In the genomic region with DNA sequence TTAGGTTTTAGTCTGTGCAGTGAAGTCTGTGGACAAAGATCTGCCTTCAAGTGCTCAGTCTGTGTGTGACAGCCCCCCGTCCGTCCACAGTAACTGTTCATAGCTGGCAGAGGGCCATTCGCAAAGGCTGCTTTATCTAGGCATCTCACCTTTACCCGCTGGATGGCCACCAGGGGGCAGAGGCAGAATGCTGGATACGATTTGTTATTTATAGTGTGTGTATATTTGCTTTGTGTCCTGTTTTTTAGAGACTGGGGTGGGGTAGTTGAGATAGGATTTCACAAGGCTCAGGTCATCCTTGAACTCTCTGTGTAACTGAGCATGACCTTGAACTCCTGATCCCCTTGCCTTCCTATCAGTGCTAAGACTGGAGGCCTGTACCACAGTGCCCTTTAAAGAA, we compare ENCODE assay signal across 9 mouse cellular contexts. TPM values are rescaled to one million over a fixed set of nuclear protein-coding genes. Genes with fewer than 3 reads are reported as not detected.
DNase-seq lines count a peak whose midpoint lies in the region; ATAC-seq and TF ChIP-seq lines count a peak whose summit lies in the region.
"Had no signal": no experiment of that assay in that cellular context is flagged by ENCODE, and none has a peak within 500 bp of the region (broad histone marks: within the 10 kb centered on the region; RNA-seq: fewer than 3 reads in every experiment).

No protein-coding gene starts in this region.

- H3K9ac ChIP-seq in embryonic facial prominence, embryonic 11.5 days (replicated peaks; ENCODE audit: low read length), result no peak overlapping the region
- H3K9ac ChIP-seq in limb, embryonic 11.5 days (ENCODE audit: low read length), result no peak overlapping the region
- no peak overlapping the region for H3K9ac ChIP-seq in stomach, embryonic 14.5 days (replicated peaks; ENCODE audit: low read depth, low read length)

- 20% methylated on average over 5 of the region's 5 CpGs for WGBS in embryonic facial prominence, embryonic 11.5 days
- WGBS in limb, embryonic 11.5 days, result 34% methylated on average over 5 of the region's 5 CpGs
- 19% methylated on average over 5 of the region's 5 CpGs for WGBS in stomach, embryonic 14.5 days

- no peaks in the 10 kb centered on the region for H3K27me3 ChIP-seq in embryonic facial prominence, embryonic 11.5 days (ENCODE audit: control insufficient read depth, insufficient read depth, low read length)
- H3K27me3 ChIP-seq in limb, embryonic 11.5 days (ENCODE audit: control insufficient read depth, insufficient read depth, low read length), result no peaks in the 10 kb centered on the region
- no peaks in the 10 kb centered on the region for H3K27me3 ChIP-seq in stomach, embryonic 14.5 days (ENCODE audit: control insufficient read depth, insufficient read depth, low read length)

- H3K9me3 ChIP-seq in embryonic facial prominence, embryonic 11.5 days (replicated peaks; ENCODE audit: control insufficient read depth, low read length), result no peaks in the 10 kb centered on the region
- H3K9me3 ChIP-seq in limb, embryonic 11.5 days (ENCODE audit: control insufficient read depth, low read length), result no peaks in the 10 kb centered on the region
- no peaks in the 10 kb centered on the region for H3K9me3 ChIP-seq in stomach, embryonic 14.5 days (ENCODE audit: control insufficient read depth, low read depth, low read length)

- intact Hi-C loops in heart, postnatal 25 days (cut with DNase I), result loop anchor here (1.0 kb wide), 1 partner anchor 163 kb away; no protein-coding TSS in a partner anchor

- 0 out of 2 replicates have a peak, but pooled peaks have one; percentile 22 for ATAC-seq in embryonic facial prominence, embryonic 11.5 days (replicated peaks; ENCODE audit: insufficient number of reproducible peaks, low FRiP score, low TSS enrichment, low read depth)
- ATAC-seq in limb, embryonic 11.5 days (ENCODE audit: insufficient number of reproducible peaks, low FRiP score, low TSS enrichment, low read depth), result no peak
- peak; percentile 54; the same call in 1 of the 2 replicates for ATAC-seq in monocyte, adult 5-6 weeks (replicated peaks; ENCODE audit: insufficient number of reproducible peaks, low FRiP score, low TSS enrichment, poor library complexity, severe bottlenecking)
- ATAC-seq in stomach, embryonic 14.5 days (ENCODE audit: insufficient number of reproducible peaks, insufficient read depth, low FRiP score, low read depth), result 0 out of 2 replicates have a peak, but pooled peaks have one; percentile 42

- DNase-seq in layer of hippocampus, adult 2 months (ENCODE audit: low spot score in 2 of 2), result peak in 1 of 2 experiments; percentile 55
- no peak for DNase-seq in layer of hippocampus, postnatal 14 days (ENCODE audit: low spot score in 2 of 2)
- peak; percentile 83 for DNase-seq in adrenal gland, postnatal 10 days
- DNase-seq in embryonic facial prominence, embryonic 11.5 days (ENCODE audit: low spot score), result peak; percentile 77
- peak; percentile 30 for DNase-seq in heart, postnatal 25 days (ENCODE audit: low spot score)
- DNase-seq in limb, embryonic 11.5 days (ENCODE audit: low spot score), result peak; percentile 79

- H3K27ac ChIP-seq in layer of hippocampus, adult 2 months, result no peak overlapping the region
- H3K27ac ChIP-seq in embryonic facial prominence, embryonic 11.5 days (replicated peaks; ENCODE audit: low read depth, low read length), result no peak overlapping the region
- no peak overlapping the region for H3K27ac ChIP-seq in limb, embryonic 11.5 days (replicated peaks; ENCODE audit: low read depth, low read length)
- no peak overlapping the region for H3K27ac ChIP-seq in stomach, embryonic 14.5 days (ENCODE audit: low read length)

- no peaks in the 10 kb centered on the region for H3K36me3 ChIP-seq in embryonic facial prominence, embryonic 11.5 days (replicated peaks; ENCODE audit: control insufficient read depth, insufficient read depth, low read depth, low read length)
- no peaks in the 10 kb centered on the region for H3K36me3 ChIP-seq in limb, embryonic 11.5 days (ENCODE audit: control insufficient read depth, insufficient read depth, low read length)
- no peaks in the 10 kb centered on the region for H3K36me3 ChIP-seq in stomach, embryonic 14.5 days (ENCODE audit: control insufficient read depth, insufficient read depth, low read length)

- H3K4me1 ChIP-seq in embryonic facial prominence, embryonic 11.5 days (ENCODE audit: control insufficient read depth, insufficient read depth, low read length), result no peaks in the 10 kb centered on the region
- no peaks in the 10 kb centered on the region for H3K4me1 ChIP-seq in limb, embryonic 11.5 days (ENCODE audit: control insufficient read depth, insufficient read depth, low read length)
- H3K4me1 ChIP-seq in stomach, embryonic 14.5 days (ENCODE audit: control insufficient read depth, insufficient read depth, low read length), result no peaks in the 10 kb centered on the region

- no peak overlapping the region for H3K4me3 ChIP-seq in layer of hippocampus, adult 2 months
- H3K4me3 ChIP-seq in embryonic facial prominence, embryonic 11.5 days (ENCODE audit: low read depth, low read length), result no peak overlapping the region
- H3K4me3 ChIP-seq in limb, embryonic 11.5 days (ENCODE audit: low read depth, low read length), result no peak overlapping the region
- no peak overlapping the region for H3K4me3 ChIP-seq in stomach, embryonic 14.5 days (ENCODE audit: low read depth, low read length)
- H3K4me3 ChIP-seq: erythroblast, embryonic 14.5 days had no signal

- TF ChIP-seq CTCF in layer of hippocampus, adult 2 months (conservative IDR thresholded peaks at IDR 0.05), result peak; percentile 86

- no peak overlapping the region for H3K4me2 ChIP-seq in embryonic facial prominence, embryonic 11.5 days (ENCODE audit: low read depth, low read length)
- H3K4me2 ChIP-seq in limb, embryonic 11.5 days (ENCODE audit: low read depth, severe bottlenecking), result no peak overlapping the region
- no peak overlapping the region for H3K4me2 ChIP-seq in stomach, embryonic 14.5 days (replicated peaks; ENCODE audit: low read depth, low read length)

RNA-seq across cellular contexts. Expression of a gene that starts 1.8 kb away (rescaled TPM):
- 100 to 1,000 TPM; 199 to 204 TPM for total RNA-seq in layer of hippocampus, adult 2 months (2021)
- 100 to 1,000 TPM; 213 to 221 TPM for total RNA-seq in layer of hippocampus, postnatal 14 days (2021)
- 100 to 1,000 TPM; 148 to 194 TPM for total RNA-seq in adrenal gland, postnatal 10 days (2021)
- polyA plus RNA-seq in embryonic facial prominence, embryonic 11.5 days (2014; fragmentation: Nextera tagmentation; extraction: Ambion mirVana), result 213 and 232 TPM in 2 replicates
- total RNA-seq in heart, postnatal 25 days (2021), result 100 to 1,000 TPM; 249 to 259 TPM
- 254 and 261 TPM in 2 replicates for polyA plus RNA-seq in limb, embryonic 11.5 days (2014; fragmentation: Nextera tagmentation; extraction: Ambion mirVana)
- 72.0 to 107 TPM (median 78.2 TPM) in 3 replicates for total RNA-seq in monocyte, adult 5-6 weeks (2017)
- 182 and 190 TPM in 2 replicates for polyA plus RNA-seq in stomach, embryonic 14.5 days (2014; fragmentation: Nextera tagmentation; extraction: Ambion mirVana)

RNA-seq across cellular contexts. Expression of a gene that starts 36.6 kb away (rescaled TPM):
- 1 to 10 TPM; 2.1 to 2.8 TPM for total RNA-seq in layer of hippocampus, adult 2 months (2021)
- total RNA-seq in layer of hippocampus, postnatal 14 days (2021), result 1 to 10 TPM; 2.1 to 2.3 TPM
- total RNA-seq in adrenal gland, postnatal 10 days (2021), result 10 to 100 TPM; 49.7 to 61.5 TPM
- polyA plus RNA-seq in embryonic facial prominence, embryonic 11.5 days (2014; fragmentation: Nextera tagmentation; extraction: Ambion mirVana), result 20.4 and 25.8 TPM in 2 replicates
- total RNA-seq in heart, postnatal 25 days (2021), result 10 to 100 TPM; 37.1 to 39.3 TPM
- polyA plus RNA-seq in limb, embryonic 11.5 days (2014; fragmentation: Nextera tagmentation; extraction: Ambion mirVana), result 29.7 and 31.5 TPM in 2 replicates
- total RNA-seq in monocyte, adult 5-6 weeks (2017), result 0.48 to 4.1 TPM (median 0.53 TPM) in 3 replicates
- polyA plus RNA-seq in stomach, embryonic 14.5 days (2014; fragmentation: Nextera tagmentation; extraction: Ambion mirVana), result 28.2 and 32.5 TPM in 2 replicates

Comparison
In these comparisons a context has a peak if more than half of its experiments do, and no peak if none do; other contexts are left out.
1. DNase-seq: peak in adrenal gland, postnatal 10 days (single experiment), embryonic facial prominence, embryonic 11.5 days (single experiment), heart, postnatal 25 days (single experiment) and limb, embryonic 11.5 days (single experiment); none in layer of hippocampus, postnatal 14 days (0 of 2).